Mouse (Mus musculus): ENCODE results near the gene Rplp2.

Rplp2 gene

GRCm38 (mm10) chr7:141430585-141431240 lies 16.5 kb upstream of the Rplp2 start:
- no peak for ATAC-seq (ENCODE audit: low TSS enrichment)

GRCm38 (mm10) chr7:141431434-141432185 lies 15.6 kb upstream of the Rplp2 start:
- ATAC-seq (ENCODE audit: low TSS enrichment) = no peak

DNA sequence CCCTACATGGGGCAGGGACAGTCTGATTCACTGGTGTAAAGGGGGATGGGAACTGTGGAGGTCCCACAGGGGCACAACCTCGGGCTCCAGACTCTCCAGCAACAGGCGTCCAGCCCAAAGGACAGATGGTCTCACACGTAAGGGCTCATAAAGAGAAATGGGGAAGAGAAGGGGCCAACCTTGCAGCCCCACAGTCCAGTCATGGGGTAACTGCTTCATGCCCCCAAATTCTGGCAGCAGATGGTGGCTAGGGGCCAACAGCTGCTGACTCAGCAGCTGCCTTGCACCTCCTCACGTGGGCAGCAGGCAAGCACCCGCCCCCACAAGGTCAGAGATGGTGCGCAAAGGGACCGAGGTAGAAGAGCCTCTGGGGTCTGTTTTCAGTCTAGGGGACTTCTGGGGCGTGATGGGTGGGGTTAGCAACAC lies 15.0 kb upstream of the Rplp2 start:
- no peak for ATAC-seq (ENCODE audit: low TSS enrichment)

DNA sequence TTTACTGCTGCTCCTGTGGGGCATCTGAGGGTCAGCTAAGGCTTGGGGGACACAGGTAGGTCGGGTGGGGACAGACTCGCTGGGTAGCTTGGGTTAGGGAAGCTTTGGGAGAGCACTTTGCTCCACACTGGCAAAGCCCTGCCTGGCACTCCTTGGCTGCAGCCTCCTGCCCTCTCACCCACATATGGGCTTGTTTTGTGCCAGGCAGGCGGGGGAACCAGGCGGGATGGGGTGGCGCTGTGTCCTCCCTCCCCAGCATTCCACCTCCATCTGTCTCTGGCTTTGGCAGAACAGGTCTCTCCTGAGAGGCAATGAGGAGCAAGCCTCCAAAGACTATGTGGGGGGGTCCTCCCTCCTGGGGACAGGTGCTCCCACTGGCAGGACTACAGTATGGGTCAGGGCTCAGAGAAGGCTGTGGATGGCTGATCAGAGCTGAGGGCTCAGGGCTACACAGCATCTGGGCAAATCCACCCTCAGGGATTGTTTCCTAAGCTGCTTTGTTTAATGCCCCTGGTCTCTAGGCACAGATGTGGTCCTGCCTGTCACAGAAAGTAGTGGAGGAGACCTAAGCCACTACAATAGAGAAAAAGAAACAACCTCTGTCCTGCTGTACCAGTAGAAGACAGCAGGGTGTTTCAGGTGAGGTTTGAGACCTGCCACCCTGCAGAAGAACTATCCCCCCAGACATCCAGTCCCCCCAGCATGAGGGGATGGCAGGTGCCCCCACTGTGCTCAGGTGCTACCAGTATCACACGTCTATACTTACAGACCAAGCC lies 14.2 kb upstream of the Rplp2 start:
- ATAC-seq (ENCODE audit: low TSS enrichment) = no peak

GRCm38 (mm10) chr7:141433517-141434400 lies 13.4 kb upstream of the Rplp2 start:
- ATAC-seq (ENCODE audit: low TSS enrichment) = no peak

DNA sequence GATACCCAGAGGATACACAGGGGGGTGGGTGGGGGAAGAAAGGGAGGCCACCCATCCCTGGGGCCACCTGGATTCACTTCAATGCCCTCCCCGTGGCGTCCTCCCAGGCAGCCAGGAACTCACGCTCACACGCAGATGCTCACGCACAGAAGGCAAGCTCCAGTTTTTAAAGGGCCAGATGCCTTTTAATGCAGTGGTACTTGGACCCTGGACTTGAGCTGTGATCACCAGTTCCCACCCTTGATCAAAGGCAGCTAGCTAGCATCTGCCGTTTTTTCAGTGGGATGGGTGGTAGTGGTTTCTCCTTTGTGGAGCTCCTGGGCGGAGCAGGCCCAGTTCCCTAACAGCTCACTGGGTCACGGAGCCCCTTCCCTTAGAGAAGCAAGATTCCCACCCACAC lies 12.7 kb upstream of the Rplp2 start:
- peak; percentile 33; the same call in 1 of the 2 replicates for ATAC-seq (ENCODE audit: low TSS enrichment)

DNA sequence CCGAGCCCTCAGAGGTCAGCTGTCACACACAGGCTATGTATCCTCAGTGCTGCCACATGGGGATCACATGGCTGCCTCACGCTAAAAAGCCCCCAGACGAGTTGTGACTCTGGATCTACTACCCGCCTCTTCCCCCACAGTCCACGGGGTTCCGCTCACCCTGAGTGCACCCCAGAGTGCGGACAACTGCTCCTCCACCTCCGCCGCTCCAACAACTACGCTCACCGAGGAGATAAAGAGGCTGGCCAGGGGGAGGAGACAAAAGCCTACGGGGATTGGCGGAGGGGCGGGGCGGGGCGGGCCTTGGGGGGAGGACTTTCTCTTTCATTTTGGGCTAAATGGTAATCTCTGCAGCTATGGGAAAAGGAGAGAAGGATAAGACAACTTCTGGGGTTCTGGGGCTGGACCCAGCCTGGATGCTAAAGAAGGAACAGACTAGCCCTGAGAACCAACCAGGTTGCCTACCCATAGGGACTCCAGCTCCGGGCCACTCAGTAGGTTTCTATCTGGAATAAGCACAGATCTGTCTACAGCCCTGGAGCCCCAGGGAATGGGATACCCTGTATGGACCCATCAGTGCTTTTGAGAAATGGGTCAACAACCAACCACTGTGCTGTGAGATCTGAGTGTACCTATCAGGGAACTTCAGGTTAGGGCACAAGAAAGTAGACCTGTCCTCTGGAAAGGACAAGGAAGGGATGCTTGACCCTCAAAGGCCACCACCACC lies 11.9 kb upstream of the Rplp2 start:
- ATAC-seq (ENCODE audit: low TSS enrichment) = peak; percentile 34; the same call in 1 of the 2 replicates

DNA sequence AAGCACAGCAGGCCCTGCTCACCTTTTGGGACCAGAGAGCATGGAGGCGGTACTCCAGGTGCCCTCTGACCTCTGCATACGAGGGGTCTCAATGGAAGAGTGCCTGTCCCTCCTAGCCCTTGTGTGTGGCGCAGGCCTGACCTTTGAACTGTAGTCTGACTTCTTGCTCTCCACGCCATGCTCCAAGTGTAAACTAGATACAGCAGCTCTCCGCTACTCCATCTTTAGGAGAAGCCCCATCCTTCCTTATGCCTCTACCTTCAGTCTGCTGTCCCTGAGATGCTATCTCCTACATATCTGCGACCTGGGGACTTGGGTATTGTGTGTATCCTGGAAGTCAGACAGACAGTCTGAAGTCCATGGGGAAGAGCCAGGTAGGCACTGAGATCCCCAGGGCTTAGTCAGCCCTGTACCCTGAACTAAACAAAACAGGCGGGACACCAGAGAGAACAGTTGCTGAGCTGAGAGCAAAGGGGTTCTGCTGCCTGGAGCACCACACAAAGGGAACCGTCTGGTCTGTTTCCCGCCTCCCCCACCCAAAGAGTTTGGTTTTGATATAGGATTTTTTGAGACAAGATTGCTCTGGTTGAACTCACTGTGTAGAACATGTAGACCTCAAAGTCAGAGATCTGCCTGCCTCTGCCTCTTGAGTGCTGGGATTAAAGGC lies 11.2 kb upstream of the Rplp2 start:
- no peak for ATAC-seq (ENCODE audit: low TSS enrichment)

- no peak for ATAC-seq (ENCODE audit: low TSS enrichment)
Observed at GRCm38 (mm10) chr7:141436523-141436892, 10.7 kb upstream of the Rplp2 start.

- peak; percentile 60 for ATAC-seq (ENCODE audit: low TSS enrichment)
Observed at GRCm38 (mm10) chr7:141437178-141438120, 9.7 kb upstream of the Rplp2 start, which contains the start of gene Slc25a22. Gene Slc25a22 (minus strand): TSS chr7:141437892.

- ATAC-seq (ENCODE audit: low TSS enrichment) = no peak
Observed at GRCm38 (mm10) chr7:141438201-141438968, 8.8 kb upstream of the Rplp2 start.

- ATAC-seq (ENCODE audit: low TSS enrichment) = no peak
Observed at GRCm38 (mm10) chr7:141439140-141439679, 8.0 kb upstream of the Rplp2 start.

DNA sequence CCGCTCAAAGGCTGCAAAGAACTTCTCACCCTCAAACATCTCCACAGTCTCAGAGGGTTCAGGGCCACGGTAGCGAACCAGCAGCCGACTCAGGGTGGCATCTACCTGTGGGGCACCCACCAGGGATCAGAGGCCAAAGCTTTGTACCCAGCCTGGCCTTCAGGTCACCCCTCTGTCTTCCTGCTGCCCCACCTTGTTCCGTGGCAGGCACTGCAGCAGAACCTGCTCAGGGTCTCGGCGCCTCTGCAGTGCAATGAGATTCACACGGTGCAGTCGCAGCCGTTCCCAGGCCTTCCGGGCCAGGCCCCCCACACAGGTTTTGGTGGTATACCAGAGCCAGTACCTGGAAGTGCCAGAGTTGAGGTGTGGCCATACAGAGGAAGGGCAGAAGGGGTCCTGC lies 7.4 kb upstream of the Rplp2 start:
- no peak for ATAC-seq (ENCODE audit: low TSS enrichment)

GRCm38 (mm10) chr7:141440613-141441012 lies 6.6 kb upstream of the Rplp2 start:
- ATAC-seq (ENCODE audit: low TSS enrichment) = no peak

- no peak for ATAC-seq (ENCODE audit: low TSS enrichment)
Observed at GRCm38 (mm10) chr7:141441460-141441859, 5.7 kb upstream of the Rplp2 start.

DNA sequence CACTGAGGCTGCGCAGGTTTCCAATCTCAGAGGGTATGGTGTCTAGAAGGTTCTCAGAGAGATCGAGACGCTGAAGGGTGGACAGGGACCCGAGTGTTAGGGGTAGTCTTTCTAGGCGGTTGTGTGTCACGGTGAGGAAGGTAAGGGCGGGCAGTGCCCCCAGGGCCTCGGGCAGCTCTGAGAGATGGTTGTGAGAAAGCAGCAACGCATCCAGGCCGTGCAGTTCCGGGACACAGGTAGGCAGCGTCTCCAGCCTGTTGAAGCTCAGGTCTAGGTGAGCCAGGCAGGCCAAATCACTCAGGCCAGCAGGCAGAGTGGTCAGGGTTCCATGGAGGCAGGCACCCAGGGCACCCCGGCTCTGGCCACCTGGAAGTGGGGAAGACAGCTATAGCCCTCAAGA lies 5.0 kb upstream of the Rplp2 start:
- no peak for ATAC-seq (ENCODE audit: low TSS enrichment)

GRCm38 (mm10) chr7:141443081-141443821 lies 3.9 kb upstream of the Rplp2 start:
- no peak for ATAC-seq (ENCODE audit: low TSS enrichment)

Measured in frontal cortex, adult (tissue).